ENCODE assay signal across 34 mouse cellular contexts in genomic region chr13:14075326-14075725, GRCm38 (mm10).
"Had no signal": no experiment of that assay in that cellular context is flagged by ENCODE, and none has a peak within 500 bp of the region (broad histone marks: within the 10 kb centered on the region; RNA-seq: fewer than 3 reads in every experiment).

No protein-coding gene starts in this region.

- H3K27ac ChIP-seq: heart, embryonic 13.5 days; heart, embryonic 15.5 days; hindbrain, embryonic 10.5 days; hindbrain, embryonic 12.5 days; hindbrain, embryonic 13.5 days; hindbrain, embryonic 14.5 days; hindbrain, embryonic 15.5 days; hindbrain, postnatal 0 days; intestine, embryonic 15.5 days; kidney, embryonic 15.5 days; kidney, postnatal 0 days; layer of hippocampus, adult 2 months; left cerebral cortex, adult 2 months had no signal

- H3K9ac ChIP-seq: heart, embryonic 12.5 days; heart, embryonic 13.5 days; heart, embryonic 15.5 days; hindbrain, embryonic 12.5 days; hindbrain, embryonic 13.5 days; hindbrain, embryonic 14.5 days; hindbrain, embryonic 15.5 days; intestine, embryonic 15.5 days; kidney, embryonic 15.5 days had no signal

- ATAC-seq: hindbrain, embryonic 16.5 days; hindbrain, postnatal 0 days; inflammation-experienced regulatory T-cells, adult 6 months; intestine, embryonic 15.5 days; intestine, embryonic 16.5 days; intestine, postnatal 0 days had no signal

- H3K4me3 ChIP-seq: heart, embryonic 12.5 days; heart, embryonic 13.5 days; heart, embryonic 15.5 days; hindbrain, embryonic 10.5 days; hindbrain, embryonic 12.5 days; hindbrain, embryonic 13.5 days; hindbrain, embryonic 15.5 days; intestine, embryonic 15.5 days; kidney, embryonic 15.5 days; layer of hippocampus, adult 2 months; left cerebral cortex, adult 2 months had no signal

- H3K27me3 ChIP-seq: heart, embryonic 12.5 days; heart, embryonic 13.5 days; heart, embryonic 15.5 days; hindbrain, embryonic 12.5 days; hindbrain, embryonic 13.5 days; hindbrain, embryonic 15.5 days; intestine, embryonic 15.5 days; kidney, embryonic 15.5 days had no signal

- DNase-seq: heart, postnatal 10 days; heart, postnatal 14 days; heart, postnatal 36 days; heart, postnatal 4 days; kidney, adult 11 months; kidney, adult 18-20 months; kidney, adult 2 months; kidney, adult 8-10 months; kidney, adult 9 months; kidney, postnatal 10 days; kidney, postnatal 14 days; kidney, postnatal 25 days; kidney, postnatal 36 days; kidney, postnatal 4 days; layer of hippocampus, adult 9-11 months; layer of hippocampus, postnatal 36 days had no signal

- H3K4me1 ChIP-seq: hindbrain, embryonic 10.5 days; hindbrain, embryonic 12.5 days; hindbrain, embryonic 13.5 days; hindbrain, embryonic 15.5 days; intestine, embryonic 15.5 days; kidney, embryonic 15.5 days had no signal

- H3K36me3 ChIP-seq: heart, embryonic 12.5 days; heart, embryonic 13.5 days; heart, embryonic 15.5 days; hindbrain, embryonic 12.5 days; hindbrain, embryonic 13.5 days; hindbrain, embryonic 15.5 days; intestine, embryonic 15.5 days had no signal

- H3K4me2 ChIP-seq: heart, embryonic 12.5 days; heart, embryonic 13.5 days; heart, embryonic 15.5 days; hindbrain, embryonic 12.5 days; hindbrain, embryonic 13.5 days; hindbrain, embryonic 14.5 days; hindbrain, embryonic 15.5 days; intestine, embryonic 15.5 days; kidney, embryonic 15.5 days had no signal

- H3K9me3 ChIP-seq: heart, embryonic 12.5 days; heart, embryonic 13.5 days; heart, embryonic 15.5 days; hindbrain, embryonic 12.5 days; hindbrain, embryonic 13.5 days; hindbrain, embryonic 15.5 days; intestine, embryonic 15.5 days; kidney, embryonic 15.5 days had no signal
